Mouse (Mus musculus): ENCODE measurements at regions not wholly inside any gene's neighbourhood (a gene's known extent, or its start where the extent isn't known, plus 50 kb on each side); places are given as distances from the start of the nearest gene placed in this dataset.

DNA sequence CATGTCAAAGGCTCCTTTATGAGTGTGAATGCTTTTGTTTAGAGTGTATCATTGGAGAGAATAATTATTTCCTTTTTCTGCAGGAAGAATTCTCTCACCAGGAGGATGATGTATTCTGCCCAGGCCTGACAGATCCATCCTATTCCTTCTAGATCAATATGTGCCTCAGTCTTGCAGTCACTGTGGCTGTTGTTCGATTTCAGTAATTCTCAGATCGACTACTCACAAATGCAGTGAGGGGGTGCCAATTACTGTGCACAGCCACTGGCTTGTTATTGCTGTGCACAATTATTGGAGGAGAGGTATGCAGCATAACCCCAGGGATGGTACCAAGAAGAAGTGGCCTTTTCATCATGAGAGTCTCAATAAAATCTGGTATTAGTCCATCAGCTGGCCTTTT, 689.2 kb downstream of the Hdgfl1 start:
- DNase-seq (ENCODE audit: low read depth, low spot score), result no peak

- peak; percentile 33 for DNase-seq (ENCODE audit: low read depth, low spot score)
Measured at GRCm38 (mm10) chr13:26080302-26080701, 689.7 kb downstream of the Hdgfl1 start.

DNA sequence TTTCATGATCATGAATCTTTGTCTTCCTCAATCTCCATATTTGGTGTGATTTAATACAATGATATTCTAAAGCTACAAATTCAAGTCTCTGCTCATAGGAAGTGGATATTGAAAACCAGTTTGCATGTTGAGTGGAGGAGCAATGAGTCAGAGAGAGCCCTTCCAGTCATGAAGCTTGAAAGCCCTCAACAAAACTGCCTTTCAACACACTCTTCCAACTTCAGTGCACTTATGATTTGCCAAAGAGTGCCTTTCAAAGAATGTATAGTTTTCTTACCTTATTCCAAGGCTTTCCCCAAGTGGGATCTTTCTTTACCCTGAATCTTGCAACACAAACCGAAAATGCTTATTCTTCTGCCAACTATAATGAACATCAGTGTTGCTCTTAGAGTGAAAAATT, 690.6 kb downstream of the Hdgfl1 start:
- DNase-seq (ENCODE audit: low read depth, low spot score), result no peak

GRCm38 (mm10) chr13:26061322-26061721, 708.6 kb downstream of the Hdgfl1 start:
- DNase-seq (ENCODE audit: low read depth, low spot score), result no peak

DNA sequence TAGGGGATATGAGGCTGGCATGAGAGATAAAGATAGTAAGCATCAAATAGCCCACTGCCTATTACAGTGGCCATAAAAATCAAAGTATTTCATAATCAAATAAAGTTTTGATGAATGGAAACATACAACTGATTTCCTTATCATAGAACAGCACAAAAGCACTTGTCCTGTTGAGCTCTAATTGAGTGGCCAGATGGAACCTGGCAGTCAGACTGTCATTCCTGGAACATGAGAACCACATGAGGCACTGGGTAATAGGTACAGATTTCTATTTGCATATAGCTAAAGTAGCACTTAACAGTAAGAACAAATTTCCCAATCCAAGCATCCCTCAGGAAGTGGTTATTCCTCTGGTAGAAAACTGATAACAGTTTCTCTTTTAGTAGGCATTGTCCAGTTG, 732.3 kb downstream of the Hdgfl1 start:
- no peak for DNase-seq (ENCODE audit: low read depth, low spot score)

DNA sequence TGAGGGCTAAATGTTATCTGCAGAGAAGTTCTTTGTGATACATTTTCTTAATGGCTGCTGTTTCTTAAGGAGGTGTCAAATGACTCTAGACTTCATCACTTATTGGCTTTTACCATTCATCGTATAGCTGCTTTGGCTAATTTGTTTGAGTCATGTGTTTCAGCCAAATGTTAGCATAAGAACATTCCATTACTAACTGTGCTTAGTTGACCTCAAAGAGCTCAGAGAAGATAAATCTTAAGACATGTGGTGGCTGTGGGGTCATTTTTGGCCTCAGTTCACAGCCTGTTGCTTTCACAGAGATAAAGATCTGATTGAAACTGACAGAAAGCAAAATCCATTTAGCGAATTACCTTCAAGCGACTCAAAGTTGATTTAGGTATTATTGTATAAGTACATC, 743.6 kb downstream of the Hdgfl1 start:
- DNase-seq (ENCODE audit: low read depth, low spot score), result peak; percentile 34

DNA sequence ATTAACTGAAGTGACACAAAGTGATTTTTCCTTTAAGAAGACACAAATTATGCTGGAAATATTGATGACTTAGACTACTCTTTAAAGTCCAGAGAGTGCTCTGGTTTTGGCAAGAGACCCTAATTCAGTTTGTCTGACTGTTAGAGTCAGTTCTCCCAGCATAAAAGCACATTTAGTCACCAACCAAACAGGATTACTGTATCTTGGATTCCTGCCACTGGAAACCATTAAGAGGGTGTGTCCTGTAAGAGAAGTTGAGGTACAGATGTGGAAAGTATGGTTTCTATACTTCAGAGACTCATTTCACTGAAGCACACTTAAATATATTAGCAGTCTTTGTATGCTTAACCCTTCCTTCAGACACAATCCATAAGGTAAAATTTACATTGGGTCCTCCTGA, 745.3 kb downstream of the Hdgfl1 start:
- peak; percentile 62 for DNase-seq (ENCODE audit: low read depth, low spot score)

- no peak for DNase-seq (ENCODE audit: low read depth, low spot score)
Measured at GRCm38 (mm10) chr13:26020491-26020890, 749.5 kb downstream of the Hdgfl1 start.

DNA sequence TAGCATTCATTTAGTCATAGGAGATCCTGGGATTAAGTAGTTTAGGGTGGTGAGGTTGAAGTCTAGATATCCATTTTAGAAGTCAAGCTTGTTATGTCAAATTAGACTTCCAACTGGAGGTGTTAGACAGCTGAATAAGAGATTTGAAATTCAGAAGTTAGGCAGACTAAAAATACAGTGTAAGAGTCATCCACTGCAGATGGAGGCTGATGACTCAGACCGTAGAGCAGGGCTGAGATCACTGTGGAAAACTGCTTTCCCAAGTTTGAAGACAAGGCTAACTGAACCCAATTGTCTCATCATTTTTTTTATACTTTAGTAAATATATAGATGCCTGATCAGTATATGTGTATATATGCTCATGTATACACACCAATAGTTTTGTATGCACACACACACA, 738.8 kb upstream of the Nrsn1 start:
- peak; percentile 66 for DNase-seq (ENCODE audit: low read depth, low spot score)

DNA sequence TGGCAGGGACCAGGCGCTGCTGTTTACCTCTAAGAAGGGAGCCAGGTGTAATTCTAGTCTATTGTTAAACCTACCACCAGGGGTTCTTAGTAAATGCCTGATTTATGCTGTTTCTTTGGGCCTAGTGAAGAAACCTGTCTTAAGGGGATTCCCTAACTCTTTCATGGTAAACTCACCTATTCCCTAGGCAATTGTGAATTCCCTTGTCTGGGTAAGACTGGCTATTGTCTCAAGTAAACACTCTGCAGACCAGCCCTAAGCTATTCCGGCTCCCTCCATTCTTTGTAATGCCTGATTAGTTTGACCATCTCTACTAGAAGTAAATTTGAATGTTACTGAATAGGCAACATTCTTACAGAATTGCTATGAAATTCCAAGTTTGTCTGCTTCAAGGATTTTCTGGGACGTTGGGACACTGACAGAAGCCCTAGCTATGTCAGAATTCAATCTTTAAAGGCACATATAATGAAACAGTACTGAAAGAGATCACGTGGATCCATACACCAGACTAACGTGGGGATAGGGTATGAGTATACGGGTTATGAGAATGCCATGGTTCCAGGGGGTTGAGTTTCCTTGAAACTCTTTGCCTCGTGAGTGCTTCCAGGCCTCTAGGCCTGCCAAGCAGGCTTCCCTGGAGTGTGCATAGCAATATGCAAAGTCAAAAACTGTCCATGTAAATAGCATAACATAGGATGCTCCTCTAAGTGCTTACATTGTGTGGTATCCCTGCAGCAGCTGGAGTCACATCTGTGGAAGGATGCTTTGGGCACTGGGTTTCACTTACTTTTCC, 734.7 kb upstream of the Nrsn1 start:
- no peak for DNase-seq (ENCODE audit: low read depth, low spot score)

- peak; percentile 49 for DNase-seq (ENCODE audit: low read depth, low spot score)
Measured at GRCm38 (mm10) chr13:25993526-25993925, 723.2 kb upstream of the Nrsn1 start.

DNA sequence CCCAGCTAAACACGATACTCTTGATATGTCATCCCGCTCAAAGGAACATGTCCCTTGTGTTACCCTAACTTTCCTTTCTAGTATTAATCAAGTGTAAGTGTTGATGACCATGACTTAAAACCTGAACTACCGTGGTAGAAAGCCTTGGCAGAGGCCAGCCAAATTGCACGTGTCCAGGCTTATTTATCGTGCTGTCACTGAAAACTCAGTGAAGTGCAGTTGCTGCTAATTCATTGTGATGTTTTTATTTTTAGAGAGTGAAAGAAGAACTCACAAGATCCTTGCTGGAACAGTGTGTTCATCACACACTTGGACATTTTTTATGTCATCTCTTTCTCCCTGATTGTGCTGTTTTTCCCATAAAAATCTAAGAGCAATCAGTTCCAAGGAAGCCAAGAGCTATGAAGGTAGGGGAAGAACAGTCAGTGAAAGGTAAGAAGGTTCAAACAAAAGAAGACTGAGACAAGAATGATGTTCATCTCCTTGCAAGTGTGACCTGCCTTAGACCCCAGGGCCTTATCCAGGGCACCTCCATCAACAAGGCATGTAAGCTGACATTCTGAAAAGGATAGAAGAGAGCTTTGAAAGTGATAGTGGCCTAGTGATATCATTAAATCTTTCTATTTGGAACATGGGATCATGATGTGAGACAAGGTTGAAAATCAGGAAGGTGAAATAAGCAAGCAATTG, 718.9 kb upstream of the Nrsn1 start:
- no peak for DNase-seq (ENCODE audit: low read depth, low spot score)

DNA sequence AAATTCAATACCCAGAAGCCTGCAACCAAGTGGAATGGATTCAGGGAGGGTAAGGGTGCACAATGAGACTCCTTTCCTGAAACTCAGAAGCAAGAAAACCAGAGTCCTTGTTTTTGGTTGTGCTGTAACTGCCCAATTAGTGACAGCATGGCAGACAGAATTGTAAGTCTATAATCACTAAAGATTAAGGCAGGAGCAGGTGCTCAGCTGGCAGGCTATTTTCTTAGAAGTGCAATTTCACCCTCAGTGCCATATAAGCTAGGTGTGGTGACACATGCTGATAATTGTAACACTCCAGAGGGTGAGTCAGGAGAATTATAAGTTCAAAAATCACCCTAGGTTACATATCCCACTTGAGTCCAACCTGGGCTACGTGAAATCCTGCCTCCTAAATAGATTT, 714.2 kb upstream of the Nrsn1 start:
- no peak for DNase-seq (ENCODE audit: low read depth, low spot score)

GRCm38 (mm10) chr13:25983659-25984058, 713.4 kb upstream of the Nrsn1 start:
- DNase-seq (ENCODE audit: low read depth, low spot score), result no peak

- DNase-seq (ENCODE audit: low read depth, low spot score), result no peak
Measured at GRCm38 (mm10) chr13:25978648-25979047, 708.3 kb upstream of the Nrsn1 start.

GRCm38 (mm10) chr13:25958592-25958991, 688.3 kb upstream of the Nrsn1 start:
- no peak for DNase-seq (ENCODE audit: low read depth, low spot score)

GRCm38 (mm10) chr13:25958153-25958466, 687.8 kb upstream of the Nrsn1 start:
- no peak for DNase-seq (ENCODE audit: low read depth, low spot score)

DNA sequence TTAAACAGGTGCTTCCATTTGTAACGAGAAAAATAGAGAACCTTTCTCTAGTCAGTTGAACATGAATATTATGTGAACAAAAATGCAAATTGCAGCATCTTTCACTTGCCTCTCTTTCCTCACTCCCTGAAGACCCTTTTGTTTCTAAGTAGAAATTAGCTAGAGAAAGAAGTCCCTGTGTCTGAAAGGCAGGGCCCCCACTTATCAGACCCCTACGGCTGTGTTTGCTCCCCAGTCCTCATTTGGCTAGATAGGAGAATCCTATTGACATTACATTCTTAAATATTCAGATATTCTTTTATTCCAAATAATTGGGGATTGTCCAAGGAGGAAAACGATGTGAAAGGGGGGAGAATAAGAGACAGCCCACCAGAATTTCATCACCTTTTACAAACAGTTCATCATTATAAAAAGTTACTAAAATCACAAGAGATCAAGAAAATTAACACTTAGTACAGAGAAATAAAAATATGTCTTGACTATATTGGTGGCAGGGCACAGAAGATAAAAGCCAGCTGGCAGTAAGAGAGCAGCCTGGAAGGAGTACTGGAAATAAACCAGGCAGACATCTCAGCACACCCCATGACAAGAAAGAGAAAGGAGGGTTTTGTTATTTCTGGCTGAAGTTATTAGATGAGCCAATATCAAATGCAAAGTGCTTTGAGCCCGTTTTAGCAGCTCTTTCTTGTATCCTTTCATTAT, 687.3 kb upstream of the Nrsn1 start:
- DNase-seq (ENCODE audit: low read depth, low spot score), result no peak

- DNase-seq (ENCODE audit: low read depth, low spot score), result no peak
Measured at GRCm38 (mm10) chr13:25937631-25938030, 667.3 kb upstream of the Nrsn1 start.

GRCm38 (mm10) chr13:25933783-25934182, 663.5 kb upstream of the Nrsn1 start:
- DNase-seq (ENCODE audit: low read depth, low spot score), result peak; percentile 86

GRCm38 (mm10) chr13:25933246-25933645, 662.9 kb upstream of the Nrsn1 start:
- DNase-seq (ENCODE audit: low read depth, low spot score), result no peak

DNA sequence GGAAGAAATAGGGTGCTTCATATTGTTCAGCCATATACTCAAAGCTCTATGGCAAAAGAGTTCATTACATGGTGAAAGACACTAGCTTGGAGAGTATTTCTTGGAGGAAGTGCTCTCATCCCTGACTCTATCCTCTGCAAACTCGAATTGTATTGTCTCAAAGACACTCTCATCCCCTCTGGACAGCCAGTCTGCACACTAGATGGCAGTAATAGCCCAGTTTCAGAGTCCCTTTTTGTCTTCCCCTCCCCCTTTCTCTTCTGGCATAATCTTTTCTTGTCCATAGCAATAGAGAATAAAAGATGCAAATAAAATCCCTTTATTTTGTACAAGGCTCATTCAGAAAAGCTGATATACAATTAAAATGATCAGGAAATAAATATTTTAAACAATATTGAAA, 662.5 kb upstream of the Nrsn1 start:
- peak; percentile 88 for DNase-seq (ENCODE audit: low read depth, low spot score)

GRCm38 (mm10) chr13:25932365-25932764, 662.1 kb upstream of the Nrsn1 start:
- DNase-seq (ENCODE audit: low read depth, low spot score), result no peak
